24 mouse cellular contexts compared by ENCODE assay signal in the genomic region with DNA sequence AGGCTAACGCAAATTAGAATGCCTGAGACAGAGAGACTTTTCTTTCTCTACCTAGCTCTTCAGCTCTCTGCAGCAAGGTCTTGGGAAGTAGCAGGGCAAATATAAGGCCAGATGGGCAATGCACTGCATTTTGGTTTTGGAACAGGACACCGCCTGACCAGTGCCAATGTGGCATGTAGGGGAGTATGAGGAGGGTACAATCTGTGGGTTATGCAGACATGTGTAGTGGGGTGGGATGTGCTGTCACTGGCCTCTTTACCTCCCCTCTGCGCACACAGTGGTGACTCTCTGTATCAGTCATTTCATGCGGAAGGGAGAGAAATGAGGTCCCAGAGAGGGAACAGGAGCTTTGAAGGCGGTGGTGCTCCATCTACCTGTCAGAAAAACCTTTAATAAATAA.
A peak's percentile ranks its signal among the peaks of the same experiment; 100 is the strongest.
DNase-seq lines count a peak whose midpoint lies in the region; ATAC-seq and TF ChIP-seq lines count a peak whose summit lies in the region.
"Had no signal": no experiment of that assay in that cellular context is flagged by ENCODE, and none has a peak within 500 bp of the region (broad histone marks: within the 10 kb centered on the region; RNA-seq: fewer than 3 reads in every experiment).

No protein-coding gene starts in this region.

- H3K4me1 ChIP-seq in heart, embryonic 11.5 days (ENCODE audit: control insufficient read depth, insufficient read depth, low read length), result no peaks in the 10 kb centered on the region
- no peaks in the 10 kb centered on the region for H3K4me1 ChIP-seq in hindbrain, embryonic 15.5 days (replicated peaks)
- H3K4me1 ChIP-seq in hindbrain, embryonic 11.5 days (replicated peaks; ENCODE audit: control insufficient read depth, insufficient read depth, low read length), result no peaks in the 10 kb centered on the region
- H3K4me1 ChIP-seq in hindbrain, embryonic 16.5 days (ENCODE audit: control insufficient read depth, insufficient read depth, low read depth, low read length), result no peaks in the 10 kb centered on the region; the same call in 1 of the 2 replicates
- no peaks in the 10 kb centered on the region for H3K4me1 ChIP-seq in hindbrain, postnatal 0 days (ENCODE audit: insufficient read depth, low read length)
- H3K4me1 ChIP-seq: forebrain, embryonic 12.5 days; forebrain, embryonic 15.5 days; heart, embryonic 10.5 days had no signal

- DNase-seq in heart, adult 11 months, result peak; percentile 70
- DNase-seq in hindbrain, embryonic 11.5 days (ENCODE audit: low spot score), result no peak
- peak; percentile 8 for DNase-seq in hindbrain, postnatal 0 days (ENCODE audit: low spot score)
- DNase-seq: adrenal gland, adult 2 months; adrenal gland, postnatal 14 days; cerebellum, adult 11-12 months; cerebellum, adult 8-10 months; cerebellum, postnatal 36 days; embryo, embryonic 11 days; gastrocnemius, postnatal 25 days; heart, adult 2 months; kidney, adult 2 months had no signal

- no peaks in the 10 kb centered on the region for H3K27me3 ChIP-seq in heart, embryonic 11.5 days (ENCODE audit: control insufficient read depth, insufficient read depth, low read length)
- no peaks in the 10 kb centered on the region for H3K27me3 ChIP-seq in hindbrain, embryonic 15.5 days
- H3K27me3 ChIP-seq in hindbrain, embryonic 11.5 days (ENCODE audit: control insufficient read depth, insufficient read depth, low read length), result no peaks in the 10 kb centered on the region
- H3K27me3 ChIP-seq in hindbrain, embryonic 16.5 days (replicated peaks; ENCODE audit: control insufficient read depth, insufficient read depth, low read length), result no peaks in the 10 kb centered on the region
- H3K27me3 ChIP-seq in hindbrain, postnatal 0 days (ENCODE audit: insufficient read depth, low read length), result no peaks in the 10 kb centered on the region
- H3K27me3 ChIP-seq: embryonic facial prominence, embryonic 13.5 days; forebrain, embryonic 12.5 days; forebrain, embryonic 15.5 days had no signal

- H3K36me3 ChIP-seq in heart, embryonic 11.5 days (ENCODE audit: control insufficient read depth, insufficient read depth, low read length), result no peaks in the 10 kb centered on the region
- H3K36me3 ChIP-seq in hindbrain, embryonic 15.5 days, result no peaks in the 10 kb centered on the region
- H3K36me3 ChIP-seq in hindbrain, embryonic 11.5 days (ENCODE audit: control insufficient read depth, insufficient read depth, low read length), result no peaks in the 10 kb centered on the region
- H3K36me3 ChIP-seq in hindbrain, embryonic 16.5 days (ENCODE audit: control insufficient read depth, insufficient read depth, low read length), result no peaks in the 10 kb centered on the region
- no peaks in the 10 kb centered on the region for H3K36me3 ChIP-seq in hindbrain, postnatal 0 days (ENCODE audit: insufficient read depth, low read length)
- H3K36me3 ChIP-seq: embryonic facial prominence, embryonic 10.5 days; embryonic facial prominence, embryonic 13.5 days; forebrain, embryonic 12.5 days; forebrain, embryonic 15.5 days; heart, embryonic 10.5 days had no signal

- no peak for ATAC-seq in heart, embryonic 11.5 days (replicated peaks; ENCODE audit: insufficient number of reproducible peaks, low FRiP score, low TSS enrichment)
- peak; percentile 42; the same call in 1 of the 2 replicates for ATAC-seq in hindbrain, embryonic 15.5 days (ENCODE audit: low FRiP score, low read depth)
- no peak for ATAC-seq in hindbrain, embryonic 11.5 days (ENCODE audit: low FRiP score)
- peak; percentile 50; the same call in 1 of the 2 replicates for ATAC-seq in hindbrain, embryonic 16.5 days
- ATAC-seq in hindbrain, postnatal 0 days, result peak; percentile 59; the same call in 1 of the 2 replicates
- ATAC-seq: CD4-positive, CD25-positive, alpha-beta regulatory T cell, adult 4 months; forebrain, embryonic 15.5 days; inflammation-experienced regulatory T-cells, adult 6 months; intestine, postnatal 0 days had no signal

- H3K9me3 ChIP-seq in heart, embryonic 11.5 days (replicated peaks; ENCODE audit: control insufficient read depth, low read length), result no peaks in the 10 kb centered on the region
- no peaks in the 10 kb centered on the region for H3K9me3 ChIP-seq in hindbrain, embryonic 15.5 days
- H3K9me3 ChIP-seq in hindbrain, embryonic 11.5 days (ENCODE audit: control insufficient read depth, low read length), result no peaks in the 10 kb centered on the region
- H3K9me3 ChIP-seq in hindbrain, embryonic 16.5 days (ENCODE audit: control insufficient read depth, low read length), result no peaks in the 10 kb centered on the region
- no peaks in the 10 kb centered on the region for H3K9me3 ChIP-seq in hindbrain, postnatal 0 days (ENCODE audit: low read length)
- H3K9me3 ChIP-seq: embryonic facial prominence, embryonic 10.5 days; embryonic facial prominence, embryonic 13.5 days; forebrain, embryonic 12.5 days; forebrain, embryonic 15.5 days; heart, embryonic 10.5 days had no signal

- 80% methylated on average over 5 of the region's 5 CpGs for WGBS in heart, embryonic 11.5 days (ENCODE audit: insufficient replicate concordance)
- 70% methylated on average over 5 of the region's 5 CpGs for WGBS in hindbrain, embryonic 15.5 days
- 83% methylated on average over 5 of the region's 5 CpGs for WGBS in hindbrain, embryonic 11.5 days
- 75% methylated on average over 5 of the region's 5 CpGs for WGBS in hindbrain, embryonic 16.5 days
- WGBS in hindbrain, postnatal 0 days, result 63% methylated on average over 5 of the region's 5 CpGs

- H3K27ac ChIP-seq in heart, embryonic 11.5 days (ENCODE audit: low read depth, low read length), result no peak overlapping the region
- no peak overlapping the region for H3K27ac ChIP-seq in hindbrain, embryonic 15.5 days (replicated peaks)
- no peak overlapping the region for H3K27ac ChIP-seq in hindbrain, embryonic 11.5 days (ENCODE audit: low read depth, low read length)
- no peak overlapping the region for H3K27ac ChIP-seq in hindbrain, embryonic 16.5 days (ENCODE audit: low read depth, low read length)
- no peak overlapping the region for H3K27ac ChIP-seq in hindbrain, postnatal 0 days
- H3K27ac ChIP-seq: embryonic facial prominence, embryonic 10.5 days; embryonic facial prominence, embryonic 13.5 days; forebrain, embryonic 12.5 days; forebrain, embryonic 15.5 days; heart, adult 2 months; heart, embryonic 10.5 days had no signal

- TF ChIP-seq CTCF in hindbrain, postnatal 0 days (IDR thresholded peaks at IDR 0.05; ENCODE audit: low read depth), result no peak

- H3K4me3 ChIP-seq in heart, embryonic 11.5 days (ENCODE audit: low read depth, low read length), result no peak overlapping the region
- H3K4me3 ChIP-seq in hindbrain, embryonic 15.5 days, result no peak overlapping the region
- H3K4me3 ChIP-seq in hindbrain, embryonic 11.5 days (ENCODE audit: low read depth, low read length), result no peak overlapping the region
- no peak overlapping the region for H3K4me3 ChIP-seq in hindbrain, embryonic 16.5 days (ENCODE audit: low read length)
- no peak overlapping the region for H3K4me3 ChIP-seq in hindbrain, postnatal 0 days (ENCODE audit: low read length)
- H3K4me3 ChIP-seq: embryonic facial prominence, embryonic 10.5 days; embryonic facial prominence, embryonic 13.5 days; erythroblast, embryonic 14.5 days; forebrain, embryonic 12.5 days; forebrain, embryonic 15.5 days; heart, adult 2 months; heart, embryonic 10.5 days had no signal

- H3K9ac ChIP-seq in heart, embryonic 11.5 days (ENCODE audit: low read depth, low read length), result no peak overlapping the region
- no peak overlapping the region for H3K9ac ChIP-seq in hindbrain, embryonic 15.5 days
- no peak overlapping the region for H3K9ac ChIP-seq in hindbrain, embryonic 11.5 days (ENCODE audit: low read depth, low read length)
- H3K9ac ChIP-seq in hindbrain, embryonic 16.5 days (ENCODE audit: low read depth, low read length), result no peak overlapping the region
- H3K9ac ChIP-seq in hindbrain, postnatal 0 days (replicated peaks; ENCODE audit: low read length), result no peak overlapping the region
- H3K9ac ChIP-seq: embryonic facial prominence, embryonic 13.5 days; forebrain, embryonic 12.5 days; forebrain, embryonic 15.5 days had no signal

- H3K4me2 ChIP-seq in heart, embryonic 11.5 days, result no peak overlapping the region
- no peak overlapping the region for H3K4me2 ChIP-seq in hindbrain, embryonic 15.5 days
- H3K4me2 ChIP-seq in hindbrain, embryonic 11.5 days (replicated peaks; ENCODE audit: low read depth, low read length), result no peak overlapping the region
- no peak overlapping the region for H3K4me2 ChIP-seq in hindbrain, embryonic 16.5 days (ENCODE audit: low read length)
- no peak overlapping the region for H3K4me2 ChIP-seq in hindbrain, postnatal 0 days (ENCODE audit: low read depth, low read length)
- H3K4me2 ChIP-seq: embryonic facial prominence, embryonic 13.5 days; forebrain, embryonic 12.5 days; forebrain, embryonic 15.5 days had no signal

Comparison
In these comparisons a context has a peak if more than half of its experiments do, and no peak if none do; other contexts are left out.
1. ATAC-seq: peak in hindbrain, embryonic 15.5 days (single experiment), hindbrain, embryonic 16.5 days (single experiment) and hindbrain, postnatal 0 days (single experiment); none in heart, embryonic 11.5 days (single experiment) and hindbrain, embryonic 11.5 days (single experiment).